Mouse (Mus musculus) lung, postnatal 0 days (tissue): ENCODE results near the gene R3hdml.

Source experiments
- CTCF ChIP-seq: IDR thresholded peaks from 2 replicates; pipeline ENCODE4 v1.5.1; 2016; ENCODE audit warnings: antibody characterized with exemption, mild to moderate bottlenecking
- EP300 ChIP-seq: IDR thresholded peaks from 2 replicates; pipeline ENCODE4 v1.6.1; 2016; ENCODE audit warnings: antibody characterized with exemption, mild to moderate bottlenecking, control low read depth

DNA sequence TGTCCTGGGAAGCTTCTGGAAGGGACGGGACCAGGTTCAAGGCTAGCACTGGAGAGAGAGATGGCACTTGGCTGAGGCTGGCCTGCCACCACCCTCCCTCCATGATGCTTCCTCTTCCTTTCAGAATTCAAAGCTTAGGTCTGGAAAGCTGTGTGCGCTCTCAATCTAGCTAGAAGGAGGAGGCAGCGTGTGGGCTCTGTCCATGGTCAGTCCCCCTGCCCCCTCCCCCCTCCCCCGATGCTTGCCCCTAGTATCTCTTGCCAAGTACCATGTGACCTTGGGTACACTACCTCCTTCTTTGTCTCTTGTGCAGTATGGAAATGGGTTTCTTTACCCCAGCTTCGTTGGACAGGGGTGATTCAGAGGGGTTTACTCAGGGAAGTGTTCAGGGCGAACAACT, 56.7 kb downstream of the R3hdml start:
- TF ChIP-seq EP300, result no peak
- no peak for TF ChIP-seq CTCF
